Mouse (Mus musculus): ENCODE results near the gene Krt2. TPM values are rescaled to one million over a fixed set of nuclear protein-coding genes. Genes with fewer than 3 reads are reported as not detected.

Gene Krt2
- polyA plus RNA-seq (2017; shearing (Covaris generic)): not detected

GRCm38 (mm10) chr15:101817875-101818274 is at the start of gene Krt2:
TSS of gene Krt2 (minus strand) at chr15:101818169.

GRCm38 (mm10) chr15:101850694-101851093 is 32.7 kb upstream of the Krt2 start, which contains the start of gene Krt1:
TSS of gene Krt1 (minus strand) at chr15:101850794.

GRCm38 (mm10) chr15:101802296-101802835 is 15.6 kb downstream of the Krt2 start, which contains the start of gene Krt73:
TSS of gene Krt73 (minus strand) at chr15:101802346.

GRCm38 (mm10) chr15:101786360-101786759 is 31.6 kb downstream of the Krt2 start, which contains the start of gene Krt72:
TSS of gene Krt72 (minus strand) at chr15:101786460.

Other genes with a start within 250 kb of the Krt2 start
- 0.19 TPM for gene Krt75, start 244.3 kb downstream of the Krt2 start, polyA plus RNA-seq (2017; shearing (Covaris generic))
- gene Gm5414, start 190.0 kb downstream of the Krt2 start, polyA plus RNA-seq (2017; shearing (Covaris generic)): not detected
- gene Gm5478, start 170.8 kb downstream of the Krt2 start, polyA plus RNA-seq (2017; shearing (Covaris generic)): not detected
- not detected for gene Krt6b, start 137.9 kb downstream of the Krt2 start, polyA plus RNA-seq (2017; shearing (Covaris generic))
- gene Krt6a, start 123.9 kb downstream of the Krt2 start, polyA plus RNA-seq (2017; shearing (Covaris generic)): not detected
- not detected for gene Krt5, start 105.3 kb downstream of the Krt2 start, polyA plus RNA-seq (2017; shearing (Covaris generic))
- gene Krt71, start 75.1 kb downstream of the Krt2 start, polyA plus RNA-seq (2017; shearing (Covaris generic)): not detected
- gene Krt72, start 31.7 kb downstream of the Krt2 start, polyA plus RNA-seq (2017; shearing (Covaris generic)): not detected
- gene Krt73, start 15.8 kb downstream of the Krt2 start, polyA plus RNA-seq (2017; shearing (Covaris generic)): not detected
- gene Krt1, start 32.6 kb upstream of the Krt2 start, polyA plus RNA-seq (2017; shearing (Covaris generic)): 0.62 TPM
- not detected for gene Krt77, start 51.5 kb upstream of the Krt2 start, polyA plus RNA-seq (2017; shearing (Covaris generic))
- gene Krt76, start 74.8 kb upstream of the Krt2 start, polyA plus RNA-seq (2017; shearing (Covaris generic)): not detected
- gene Krt4, start 106.6 kb upstream of the Krt2 start, polyA plus RNA-seq (2017; shearing (Covaris generic)): not detected
- gene Krt79, start 122.2 kb upstream of the Krt2 start, polyA plus RNA-seq (2017; shearing (Covaris generic)): not detected
- gene Krt78, start 136.1 kb upstream of the Krt2 start, polyA plus RNA-seq (2017; shearing (Covaris generic)): not detected
- not detected for gene Krt8, start 186.3 kb upstream of the Krt2 start, polyA plus RNA-seq (2017; shearing (Covaris generic))
- not detected for gene Krt18, start 210.0 kb upstream of the Krt2 start, polyA plus RNA-seq (2017; shearing (Covaris generic))